Mouse (Mus musculus): ENCODE data around the gene Usp29. TPM values are rescaled to one million over a fixed set of nuclear protein-coding genes. Genes with fewer than 3 reads are reported as not detected.
"Not testable (repeated sequence)": the region's sequence is repeated elsewhere in the genome, so short reads cannot be mapped to it uniquely, and the experiment has no call there.

The Usp29 gene
- total RNA-seq, 4 experiments from 2014 or later: 27.6 to 36.3 (median 30.6) TPM

GRCm38 (mm10) chr7:6919131-6919870 is 188.9 kb downstream of the Usp29 start:
- no peak for DNase-seq (ENCODE audit: low spot score in 2 of 2)

GRCm38 (mm10) chr7:6923515-6923914 is 193.1 kb downstream of the Usp29 start:
- DNase-seq (ENCODE audit: low spot score in 2 of 2): no peak

GRCm38 (mm10) chr7:6925926-6926730 is 195.8 kb downstream of the Usp29 start:
- DNase-seq (ENCODE audit: low spot score in 2 of 2): no peak

- no peak for DNase-seq (ENCODE audit: low spot score in 2 of 2)
Measured at GRCm38 (mm10) chr7:6926731-6926995, 196.3 kb downstream of the Usp29 start.

- DNase-seq (ENCODE audit: low spot score in 2 of 2): no peak
Measured at GRCm38 (mm10) chr7:6929286-6929685, 198.9 kb downstream of the Usp29 start.

GRCm38 (mm10) chr7:6934741-6935140 is 204.4 kb downstream of the Usp29 start:
- DNase-seq (ENCODE audit: low spot score in 2 of 2): no peak

GRCm38 (mm10) chr7:6937040-6937439 is 206.7 kb downstream of the Usp29 start:
- DNase-seq (ENCODE audit: low spot score in 2 of 2): peak; percentile 60 to 79

- no peak for DNase-seq (ENCODE audit: low spot score in 2 of 2)
Measured at GRCm38 (mm10) chr7:6940761-6941231, 210.4 kb downstream of the Usp29 start.

GRCm38 (mm10) chr7:6948061-6948460 is 217.7 kb downstream of the Usp29 start:
- DNase-seq (ENCODE audit: low spot score in 2 of 2): not testable (repeated sequence)

GRCm38 (mm10) chr7:6956576-6956975 is 226.2 kb downstream of the Usp29 start:
- DNase-seq (ENCODE audit: low spot score in 2 of 2): no peak

GRCm38 (mm10) chr7:6958574-6958973 is 228.2 kb downstream of the Usp29 start:
- no peak for DNase-seq (ENCODE audit: low spot score in 2 of 2)

GRCm38 (mm10) chr7:6973566-6973965 is 243.2 kb downstream of the Usp29 start:
- DNase-seq (ENCODE audit: low spot score in 2 of 2): no peak

GRCm38 (mm10) chr7:6976890-6977289 is 246.5 kb downstream of the Usp29 start:
- DNase-seq (ENCODE audit: low spot score in 2 of 2): no peak

- not testable (repeated sequence) for DNase-seq (ENCODE audit: low spot score in 2 of 2)
Measured at GRCm38 (mm10) chr7:6995251-6995650, 264.9 kb downstream of the Usp29 start, which contains the start of gene Aurkc. Gene Aurkc (plus strand): TSS chr7:6995300.

GRCm38 (mm10) chr7:6998914-6999313 is 268.5 kb downstream of the Usp29 start:
- DNase-seq (ENCODE audit: low spot score in 2 of 2): not testable (repeated sequence)

GRCm38 (mm10) chr7:7005441-7005840 is 275.1 kb downstream of the Usp29 start:
- not testable (repeated sequence) for DNase-seq (ENCODE audit: low spot score in 2 of 2)

Small RNA genes within 50 kb of the gene (microRNA-seq; reads per million reads assigned to microRNA genes)
- gene Mir3099: 810 to 849 reads per million in 2 experiments

Other genes with a start within 250 kb of the Usp29 start
- gene Olfr5, start 243.6 kb upstream of the Usp29 start, total RNA-seq (2022): not detected
- gene Olfr1347, start 230.8 kb upstream of the Usp29 start, total RNA-seq (2022): not detected
- not detected for gene Olfr1348, start 221.8 kb upstream of the Usp29 start, total RNA-seq (2022)
- gene Olfr1349, start 207.6 kb upstream of the Usp29 start, total RNA-seq (2022): under 1 TPM in 1 of 4 experiments, not detected in 3; 0.11 TPM
- not detected for gene Olfr1350, start 165.7 kb upstream of the Usp29 start, total RNA-seq (2022)
- gene Zim1, start 34.1 kb upstream of the Usp29 start, total RNA-seq (2022): 1 to 10 TPM; 4.4 to 8.8 (median 6.5) TPM
- gene Peg3, start 147 bp upstream of the Usp29 start, total RNA-seq (2022): 100 to 1,000 TPM; 161 to 238 (median 189) TPM